Mouse (Mus musculus) heart, embryonic 11.5 days (tissue): ENCODE measurements around the gene Prkaa2. TPM values are rescaled to one million over a fixed set of nuclear protein-coding genes. Genes with fewer than 3 reads are reported as not detected.

Experiments used
- ATAC-seq: fragments of 200-750 bp; cut with Nextera tagmentation; replicated peaks from 2 replicates; pipeline ENCODE4 v1.8.0; 2017; ENCODE audit warnings: moderate library complexity; ENCODE audit not compliant: insufficient number of reproducible peaks, low FRiP score, low TSS enrichment
- H3K27ac ChIP-seq: fragments of 300-500 bp; sonication (generic); 2 replicates; pipeline ENCODE4 v1.5.1; 2014; ENCODE audit warnings: mild to moderate bottlenecking, low read depth, low read length
- H3K27me3 ChIP-seq: fragments of 300-500 bp; sonication (generic); 2 replicates; pipeline ENCODE4 v1.6.1; 2014; ENCODE audit warnings: mild to moderate bottlenecking, low read length, mixed read lengths; ENCODE audit not compliant: control insufficient read depth, insufficient read depth
- H3K36me3 ChIP-seq: fragments of 300-500 bp; sonication (generic); 2 replicates; pipeline ENCODE4 v1.6.1; 2014; ENCODE audit warnings: mild to moderate bottlenecking, low read length, moderate library complexity, mixed read lengths; ENCODE audit not compliant: control insufficient read depth, insufficient read depth
- H3K4me1 ChIP-seq: fragments of 300-500 bp; sonication (generic); 2 replicates; pipeline ENCODE4 v1.6.1; 2014; ENCODE audit warnings: low read length; ENCODE audit not compliant: control insufficient read depth, insufficient read depth
- H3K4me2 ChIP-seq: fragments of 300-500 bp; sonication (generic); 2 replicates; pipeline ENCODE4 v1.6.1; 2014; ENCODE audit warnings: mild to moderate bottlenecking, moderate library complexity
- H3K4me3 ChIP-seq: fragments of 300-500 bp; sonication (generic); 2 replicates; pipeline ENCODE4 v1.5.1; 2014; ENCODE audit warnings: low read depth, low read length
- H3K9ac ChIP-seq: fragments of 300-500 bp; sonication (generic); 2 replicates; pipeline ENCODE4 v1.6.1; 2014; ENCODE audit warnings: mild to moderate bottlenecking, low read depth, low read length, moderate library complexity
- H3K9me3 ChIP-seq: fragments of 300-500 bp; sonication (generic); replicated peaks from 2 replicates; pipeline ENCODE4 v1.6.1; 2016; ENCODE audit warnings: low read length; ENCODE audit not compliant: control insufficient read depth
- WGBS: fragments of 180-500 bp; shearing (Covaris S2); extraction: QIAGEN DNeasy Blood & Tissue Kit; methylation state at CpG from one replicate; pipeline ENCODE4 v1.1.7; 2014; ENCODE audit not compliant: insufficient replicate concordance; 5-methylcytosine and 5-hydroxymethylcytosine counted together
- polyA plus RNA-seq: library from polyadenylated mRNA; unstranded; fragments of >200 nt; fragmentation: Nextera tagmentation; extraction: Ambion mirVana; gene quantifications from 2 replicates; pipeline ENCODE4 v1.2.1, GENCODE M21; 2014

The Prkaa2 gene
- polyA plus RNA-seq, 1 experiment from 2014 or later, result 38.8 TPM

DNA sequence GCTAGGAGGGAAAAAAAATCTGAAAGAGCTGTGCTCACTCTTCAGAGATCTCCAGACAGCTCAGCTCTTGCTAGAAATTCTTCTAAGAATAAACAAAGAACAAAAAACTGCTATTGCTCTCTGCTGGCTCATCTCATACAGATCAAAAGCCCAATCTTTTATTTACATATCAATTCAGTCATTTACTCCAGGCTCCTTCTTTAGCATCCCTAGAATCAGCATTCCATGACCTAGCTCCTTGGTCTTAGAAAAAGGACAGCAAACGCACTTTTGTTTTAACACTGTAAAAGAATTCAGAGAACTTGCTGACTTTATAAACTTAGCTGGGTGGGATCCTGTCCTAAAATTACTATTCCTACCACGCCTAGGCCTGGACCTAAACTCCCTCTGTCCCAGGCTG, 21.0 kb downstream of the Prkaa2 start:
- Histone ChIP-seq H3K4me2 (no peak overlapping the region), H3K36me3 (no peaks in the 10 kb centered on the region), H3K27ac (no peak overlapping the region), H3K4me1 (peaks cover 6% of the 10 kb centered on the region; the same call in 1 of the 2 replicates), H3K4me3 (no peak overlapping the region), H3K9me3 (no peaks in the 10 kb centered on the region), H3K9ac (no peak overlapping the region), H3K27me3 (no peaks in the 10 kb centered on the region)
- no peak for ATAC-seq
- WGBS, result 79% methylated on average over 2 of the region's 2 CpGs

DNA sequence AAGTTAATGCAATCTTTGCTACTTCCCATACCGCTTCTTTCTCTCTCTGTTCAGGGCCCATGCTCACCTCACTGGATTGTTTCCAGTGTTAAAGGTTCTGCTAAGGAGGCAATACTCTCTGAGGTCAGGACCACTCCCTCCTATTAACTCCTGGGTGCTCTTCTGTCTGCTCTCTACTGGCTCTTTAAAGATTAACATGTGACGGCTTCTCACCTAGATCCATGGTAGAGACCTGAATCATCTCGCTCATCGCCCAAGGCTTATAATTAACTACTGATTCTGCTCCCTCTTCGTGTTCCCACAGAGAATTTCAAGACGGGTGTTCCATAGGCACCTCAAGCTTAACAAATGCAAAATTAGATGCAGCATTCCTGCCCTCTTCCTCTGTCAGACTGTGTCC, 33.5 kb downstream of the Prkaa2 start:
- no peak overlapping the region for H3K27ac ChIP-seq
- no peak overlapping the region for H3K4me2 ChIP-seq
- H3K4me3 ChIP-seq, result no peak overlapping the region
- H3K9ac ChIP-seq, result no peak overlapping the region
- WGBS, result 81% methylated on average over 6 of the region's 6 CpGs
- no peak for ATAC-seq
- H3K4me1 ChIP-seq, result peaks cover 13% of the 10 kb centered on the region; the same call in 1 of the 2 replicates
- no peaks in the 10 kb centered on the region for H3K36me3 ChIP-seq
- H3K9me3 ChIP-seq, result no peaks in the 10 kb centered on the region
- H3K27me3 ChIP-seq, result no peaks in the 10 kb centered on the region

DNA sequence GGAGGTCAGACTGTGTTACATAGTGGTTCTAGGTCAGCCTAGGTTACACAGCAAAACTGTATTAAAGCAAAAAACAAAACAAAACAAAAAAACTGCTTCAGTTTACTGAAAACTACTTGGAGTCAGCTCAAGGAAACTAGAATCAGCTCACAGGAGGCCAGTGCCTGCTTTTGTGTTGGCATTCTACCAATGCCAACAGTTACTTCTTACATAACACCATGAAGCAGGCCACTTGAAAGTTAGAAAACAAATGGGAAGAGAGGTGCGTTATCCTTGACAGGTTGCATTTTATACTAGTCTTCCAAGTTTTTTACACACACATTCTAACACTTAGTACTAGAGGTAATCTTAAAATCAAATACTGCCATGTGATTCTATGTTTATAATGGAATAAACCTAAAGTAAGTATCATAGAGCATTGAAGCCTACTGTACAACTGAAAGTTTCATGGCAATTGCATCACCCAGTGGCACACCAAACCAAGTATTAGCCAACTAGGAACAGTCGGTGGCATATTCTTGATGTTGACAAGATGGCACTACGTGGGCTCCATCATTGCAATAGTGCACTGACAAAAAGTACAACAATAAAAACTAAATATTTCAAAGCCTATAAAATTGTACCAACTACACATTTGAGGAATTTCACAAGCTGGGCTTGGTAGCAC, 37.8 kb downstream of the Prkaa2 start:
- 0 out of 2 replicates have a peak, but pooled peaks cover 6% of the 10 kb centered on the region for H3K4me1 ChIP-seq
- H3K27ac ChIP-seq, result no peak overlapping the region
- no peak overlapping the region for H3K9ac ChIP-seq
- WGBS, result 90% methylated on average over 3 of the region's 3 CpGs
- H3K9me3 ChIP-seq, result no peaks in the 10 kb centered on the region
- no peaks in the 10 kb centered on the region for H3K27me3 ChIP-seq
- no peak overlapping the region for H3K4me3 ChIP-seq
- H3K36me3 ChIP-seq, result no peaks in the 10 kb centered on the region
- no peak for ATAC-seq
- H3K4me2 ChIP-seq, result no peak overlapping the region

DNA sequence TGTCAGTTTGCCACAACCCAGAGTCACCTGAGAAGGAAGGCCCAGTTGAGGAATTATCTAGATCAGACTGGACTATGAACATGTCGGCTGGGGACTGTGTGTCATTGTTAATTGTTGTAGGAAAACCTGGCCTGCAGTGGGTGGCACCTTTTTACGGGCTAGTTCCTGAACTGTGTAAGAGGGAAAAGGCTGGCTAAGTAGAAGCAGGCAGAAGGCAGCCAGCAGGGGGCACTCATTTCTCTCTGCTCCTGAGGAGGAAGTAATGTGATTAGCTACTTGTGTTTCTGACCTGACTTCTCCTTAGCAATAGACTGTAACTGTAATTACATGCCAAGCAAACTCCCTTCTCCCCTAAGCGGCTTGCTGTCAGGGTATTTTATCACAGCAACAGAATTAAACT, 38.7 kb downstream of the Prkaa2 start:
- Histone ChIP-seq H3K9me3 (no peaks in the 10 kb centered on the region), H3K9ac (no peak overlapping the region), H3K4me3 (no peak overlapping the region), H3K4me1 (0 out of 2 replicates have a peak, but pooled peaks cover 6% of the 10 kb centered on the region), H3K4me2 (no peak overlapping the region), H3K27me3 (no peaks in the 10 kb centered on the region), H3K36me3 (no peaks in the 10 kb centered on the region), H3K27ac (peak overlapping the region; percentile 22; the same call in 1 of the 2 replicates)
- no peak for ATAC-seq
- 29% methylated on average over 3 of the region's 3 CpGs for WGBS

DNA sequence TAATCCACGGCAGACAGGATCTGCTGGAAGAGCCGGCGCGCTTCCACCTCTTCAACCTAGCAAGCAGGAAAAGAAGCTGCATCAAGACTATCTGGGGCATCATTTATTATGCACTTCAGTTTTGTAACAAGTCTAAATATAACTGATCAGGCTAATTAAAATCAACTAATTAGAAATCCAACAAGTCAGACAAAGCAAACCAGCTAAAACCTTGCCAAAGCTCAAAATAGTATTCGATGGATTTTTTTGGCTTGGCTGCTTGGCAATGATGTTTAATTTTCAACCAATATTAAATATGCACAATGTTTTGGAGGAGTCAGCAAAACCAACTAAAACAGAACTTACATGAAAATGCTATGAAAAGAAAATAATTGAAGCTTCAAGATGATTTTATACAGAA, 58.4 kb downstream of the Prkaa2 start:
- ATAC-seq, result no peak
- Histone ChIP-seq H3K4me3 (no peak overlapping the region), H3K4me1 (no peaks in the 10 kb centered on the region), H3K27me3 (no peaks in the 10 kb centered on the region), H3K9me3 (no peaks in the 10 kb centered on the region), H3K27ac (no peak overlapping the region), H3K36me3 (peaks cover 3% of the 10 kb centered on the region; the same call in 1 of the 2 replicates), H3K4me2 (no peak overlapping the region), H3K9ac (no peak overlapping the region)
- WGBS, result 91% methylated on average over 5 of the region's 5 CpGs

DNA sequence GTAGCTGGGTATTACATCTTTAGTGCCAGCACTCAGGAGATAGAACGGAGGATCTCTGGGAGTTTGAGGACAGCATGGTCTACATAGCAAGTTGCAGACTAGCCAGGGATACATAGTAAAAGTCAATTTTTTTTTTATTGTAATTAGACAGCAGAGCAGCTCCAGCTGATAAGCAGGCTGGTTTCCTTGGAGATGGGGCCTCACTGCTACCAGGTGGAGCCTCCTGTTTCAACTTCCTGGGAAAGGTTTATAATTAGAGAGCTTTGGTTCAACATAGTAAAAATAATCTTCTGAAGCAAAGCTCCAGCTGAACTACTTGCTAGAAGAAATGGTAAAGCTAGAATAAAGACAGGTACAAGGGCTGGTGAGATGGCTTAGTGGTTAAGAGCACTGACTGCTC, 59.6 kb downstream of the Prkaa2 start:
- H3K9me3 ChIP-seq, result no peaks in the 10 kb centered on the region
- no peak overlapping the region for H3K4me2 ChIP-seq
- H3K4me3 ChIP-seq, result no peak overlapping the region
- H3K27ac ChIP-seq, result no peak overlapping the region
- peaks cover 3% of the 10 kb centered on the region; the same call in 1 of the 2 replicates for H3K36me3 ChIP-seq
- no peaks in the 10 kb centered on the region for H3K27me3 ChIP-seq
- ATAC-seq, result no peak
- no peak overlapping the region for H3K9ac ChIP-seq
- peaks cover 8% of the 10 kb centered on the region for H3K4me1 ChIP-seq
- 78% methylated on average over 1 of the region's 1 CpGs for whole genome bisulfite sequencing

DNA sequence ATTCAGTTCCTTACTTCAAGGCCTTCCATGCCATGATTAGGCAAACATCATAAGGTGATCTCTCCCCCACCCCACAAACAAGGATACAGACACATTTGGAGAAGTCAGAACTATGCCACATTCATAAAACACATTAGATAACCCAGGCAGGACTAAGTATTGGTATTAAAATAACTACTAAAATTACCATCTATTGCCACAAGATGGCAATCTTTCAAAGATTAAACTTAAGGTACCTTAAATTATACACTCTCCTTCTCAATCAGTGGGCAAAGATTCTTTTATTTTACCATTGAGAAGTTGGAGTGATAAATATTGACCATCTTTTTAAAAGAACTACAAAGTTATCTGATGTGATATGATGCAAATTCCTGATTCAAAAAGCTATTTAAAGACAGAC, 75.4 kb downstream of the Prkaa2 start:
- Histone ChIP-seq H3K4me2 (no peak overlapping the region), H3K9ac (no peak overlapping the region), H3K4me3 (no peak overlapping the region), H3K4me1 (no peaks in the 10 kb centered on the region), H3K36me3 (no peaks in the 10 kb centered on the region), H3K9me3 (no peaks in the 10 kb centered on the region), H3K27me3 (no peaks in the 10 kb centered on the region), H3K27ac (no peak overlapping the region)
- ATAC-seq, result no peak

DNA sequence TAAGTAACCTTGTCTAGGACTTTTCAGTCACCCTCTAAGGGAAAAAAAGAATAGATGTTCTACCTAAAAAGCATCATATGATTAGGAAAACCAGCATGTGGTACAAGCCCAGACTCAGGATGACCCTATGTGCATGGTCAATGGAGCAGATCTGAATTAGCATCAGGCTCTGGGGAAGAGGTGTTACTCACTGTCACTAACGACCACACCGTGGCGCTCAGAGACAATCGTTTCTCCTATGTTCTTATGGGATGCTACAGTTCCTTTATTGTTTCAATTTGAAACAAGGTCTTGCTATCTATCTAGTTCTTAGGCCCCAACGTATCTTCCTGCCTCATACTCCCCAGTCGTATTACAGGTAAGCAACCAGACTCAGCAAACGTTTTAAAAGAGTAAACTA, 76.5 kb downstream of the Prkaa2 start:
- no peaks in the 10 kb centered on the region for H3K36me3 ChIP-seq
- no peaks in the 10 kb centered on the region for H3K9me3 ChIP-seq
- no peaks in the 10 kb centered on the region for H3K4me1 ChIP-seq
- H3K9ac ChIP-seq, result no peak overlapping the region
- no peak overlapping the region for H3K4me3 ChIP-seq
- WGBS, result 53% methylated on average over 7 of the region's 7 CpGs
- no peak for ATAC-seq
- no peak overlapping the region for H3K27ac ChIP-seq
- H3K4me2 ChIP-seq, result no peak overlapping the region
- H3K27me3 ChIP-seq, result no peaks in the 10 kb centered on the region

DNA sequence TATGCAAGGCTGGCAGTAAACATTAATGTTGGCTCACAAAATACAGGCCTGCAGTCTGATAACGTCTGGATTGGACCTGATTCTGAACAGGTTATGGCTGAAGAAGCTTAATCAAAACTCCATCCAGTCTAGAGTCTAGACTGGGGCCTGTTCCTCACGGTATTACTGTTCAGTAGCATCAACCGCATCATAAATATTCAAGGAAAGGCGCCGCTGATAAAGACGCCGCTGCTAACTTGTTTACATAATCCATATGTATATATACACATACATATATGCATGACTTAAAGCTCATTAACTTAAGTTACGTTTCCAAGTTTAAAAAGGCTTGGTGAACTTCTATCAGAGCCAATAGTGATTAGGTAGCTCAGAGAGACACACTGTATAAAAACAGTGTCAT, 78.6 kb downstream of the Prkaa2 start:
- H3K4me1 ChIP-seq, result no peaks in the 10 kb centered on the region
- no peaks in the 10 kb centered on the region for H3K27me3 ChIP-seq
- H3K4me3 ChIP-seq, result no peak overlapping the region
- H3K36me3 ChIP-seq, result no peaks in the 10 kb centered on the region
- H3K9ac ChIP-seq, result no peak overlapping the region
- H3K4me2 ChIP-seq, result no peak overlapping the region
- WGBS, result 83% methylated on average over 8 of the region's 8 CpGs
- H3K9me3 ChIP-seq, result no peaks in the 10 kb centered on the region
- ATAC-seq, result no peak
- no peak overlapping the region for H3K27ac ChIP-seq
